Mouse (Mus musculus) neural tube, embryonic 14.5 days (tissue): ENCODE data around the gene Dnajc27. TPM values are rescaled to one million over a fixed set of nuclear protein-coding genes. Genes with fewer than 3 reads are reported as not detected.

Experiments used
- ATAC-seq: fragments of 200-750 bp; cut with Nextera tagmentation; 2 replicates; pipeline ENCODE4 v1.8.0; 2017; ENCODE audit warnings: low read depth, mild to moderate bottlenecking, moderate TSS enrichment, moderate library complexity
- H3K27ac ChIP-seq: fragments of 300-500 bp; sonication (generic); 2 replicates; pipeline ENCODE4 v1.5.1; 2014; ENCODE audit warnings: low read depth, mild to moderate bottlenecking, control low read depth, low read length, moderate library complexity, mixed read lengths
- H3K27me3 ChIP-seq: fragments of 300-500 bp; sonication (generic); 2 replicates; pipeline ENCODE4 v1.6.1; 2014; ENCODE audit warnings: low read length; ENCODE audit not compliant: control insufficient read depth, insufficient read depth
- H3K36me3 ChIP-seq: fragments of 300-500 bp; sonication (generic); 2 replicates; pipeline ENCODE4 v1.6.1; 2014; ENCODE audit warnings: low read length, mixed read lengths; ENCODE audit not compliant: control insufficient read depth, insufficient read depth
- H3K4me1 ChIP-seq: fragments of 300-500 bp; sonication (generic); 2 replicates; pipeline ENCODE4 v1.6.1; 2014; ENCODE audit warnings: low read length; ENCODE audit not compliant: control insufficient read depth, insufficient read depth
- H3K4me2 ChIP-seq: fragments of 300-500 bp; sonication (generic); 2 replicates; pipeline ENCODE4 v1.6.1; 2014; ENCODE audit warnings: mild to moderate bottlenecking, low read depth, low read length, control low read depth
- H3K4me3 ChIP-seq: fragments of 300-500 bp; sonication (generic); 2 replicates; pipeline ENCODE4 v1.5.1; 2014; ENCODE audit warnings: low read depth, low read length, control low read depth, mixed read lengths
- H3K9ac ChIP-seq: fragments of 300-500 bp; sonication (generic); replicated peaks from 2 replicates; pipeline ENCODE4 v1.6.1; 2014; ENCODE audit warnings: low read depth, mild to moderate bottlenecking, control low read depth, low read length, mixed read lengths
- H3K9me3 ChIP-seq: fragments of 300-500 bp; sonication (generic); 2 replicates; pipeline ENCODE4 v1.6.1; 2016; ENCODE audit warnings: low read length; ENCODE audit not compliant: control insufficient read depth
- WGBS: fragments of 180-500 bp; shearing (Covaris S2); extraction: QIAGEN DNeasy Blood & Tissue Kit; methylation state at CpG from one replicate; pipeline ENCODE4 v1.1.7; 2014; 5-methylcytosine and 5-hydroxymethylcytosine counted together
- polyA plus RNA-seq: library from polyadenylated mRNA; unstranded; fragments of >200 nt; fragmentation: Nextera tagmentation; extraction: Ambion mirVana; gene quantifications from 2 replicates; pipeline ENCODE4 v1.2.1, GENCODE M21; 2014

Dnajc27 gene
- polyA plus RNA-seq, 1 experiment from 2014 or later: 25.6 TPM

DNA sequence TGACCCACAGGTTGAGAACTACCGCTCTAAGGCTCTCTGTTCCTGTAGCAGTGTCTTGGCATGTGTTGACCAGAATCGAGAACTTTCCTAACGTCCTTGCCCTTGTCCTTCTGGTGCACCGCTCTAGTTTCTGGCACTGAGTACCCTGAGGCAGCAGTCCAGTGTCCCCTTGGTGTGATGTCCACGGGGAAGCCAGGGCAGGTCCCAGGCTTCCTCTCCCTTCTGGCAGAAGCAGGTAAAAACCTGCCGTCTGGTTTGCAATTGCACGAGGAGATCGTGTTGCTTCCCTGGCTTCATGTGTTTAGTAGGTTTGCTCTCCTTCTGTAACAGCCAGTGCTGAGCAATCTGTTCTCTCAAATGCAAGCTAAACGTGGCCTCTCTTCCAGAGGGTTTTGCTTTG lies 10.7 kb upstream of the Dnajc27 start:
- Histone ChIP-seq H3K4me3 (no peak overlapping the region), H3K9me3 (no peaks in the 10 kb centered on the region), H3K9ac (no peak overlapping the region), H3K36me3 (no peaks in the 10 kb centered on the region), H3K27ac (no peak overlapping the region), H3K27me3 (no peaks in the 10 kb centered on the region), H3K4me2 (no peak overlapping the region), H3K4me1 (no peaks in the 10 kb centered on the region)
- ATAC-seq: no peak
- 84% methylated on average over 9 of the region's 9 CpGs for WGBS

DNA sequence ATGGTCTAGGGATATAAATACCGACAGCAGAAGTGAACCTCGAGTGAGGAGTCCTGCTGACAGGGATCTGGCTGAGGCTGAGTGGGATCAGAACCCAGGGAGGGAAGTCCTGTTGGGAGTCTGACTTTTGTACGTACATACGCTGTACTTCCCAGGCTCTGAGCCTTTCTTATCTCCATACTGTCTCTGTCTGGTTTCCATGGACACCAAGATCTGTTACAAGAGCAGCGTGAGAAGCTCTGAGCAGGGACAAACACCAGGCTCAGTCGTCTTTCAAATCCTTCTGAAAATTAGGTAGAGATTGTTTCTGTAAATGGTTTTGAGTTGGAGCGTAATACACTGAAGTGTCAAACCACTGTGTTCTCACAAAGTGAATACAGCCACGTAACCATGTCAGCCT lies 7.0 kb upstream of the Dnajc27 start:
- Histone ChIP-seq H3K27me3 (no peaks in the 10 kb centered on the region), H3K4me1 (no peaks in the 10 kb centered on the region), H3K9me3 (no peaks in the 10 kb centered on the region), H3K27ac (no peak overlapping the region), H3K9ac (no peak overlapping the region), H3K4me2 (no peak overlapping the region), H3K36me3 (no peaks in the 10 kb centered on the region), H3K4me3 (no peak overlapping the region)
- WGBS: 69% methylated on average over 8 of the region's 8 CpGs
- no peak for ATAC-seq

GRCm38 (mm10) chr12:4076383-4076782 lies 6.0 kb upstream of the Dnajc27 start:
- H3K4me2 ChIP-seq: no peak overlapping the region
- no peaks in the 10 kb centered on the region for H3K4me1 ChIP-seq
- H3K36me3 ChIP-seq: no peaks in the 10 kb centered on the region
- no peak for ATAC-seq
- no peaks in the 10 kb centered on the region for H3K27me3 ChIP-seq
- no peak overlapping the region for H3K27ac ChIP-seq
- H3K4me3 ChIP-seq: no peak overlapping the region
- H3K9ac ChIP-seq: no peak overlapping the region
- H3K9me3 ChIP-seq: no peaks in the 10 kb centered on the region

GRCm38 (mm10) chr12:4078069-4078468 lies 4.3 kb upstream of the Dnajc27 start:
- no peak overlapping the region for H3K9ac ChIP-seq
- no peak overlapping the region for H3K27ac ChIP-seq
- no peaks in the 10 kb centered on the region; the same call in 1 of the 2 replicates for H3K4me1 ChIP-seq
- H3K27me3 ChIP-seq: no peaks in the 10 kb centered on the region
- 74% methylated on average over 1 of the region's 1 CpGs for WGBS
- H3K36me3 ChIP-seq: no peaks in the 10 kb centered on the region
- no peak for ATAC-seq
- H3K4me2 ChIP-seq: no peak overlapping the region
- H3K4me3 ChIP-seq: no peak overlapping the region
- H3K9me3 ChIP-seq: no peaks in the 10 kb centered on the region

DNA sequence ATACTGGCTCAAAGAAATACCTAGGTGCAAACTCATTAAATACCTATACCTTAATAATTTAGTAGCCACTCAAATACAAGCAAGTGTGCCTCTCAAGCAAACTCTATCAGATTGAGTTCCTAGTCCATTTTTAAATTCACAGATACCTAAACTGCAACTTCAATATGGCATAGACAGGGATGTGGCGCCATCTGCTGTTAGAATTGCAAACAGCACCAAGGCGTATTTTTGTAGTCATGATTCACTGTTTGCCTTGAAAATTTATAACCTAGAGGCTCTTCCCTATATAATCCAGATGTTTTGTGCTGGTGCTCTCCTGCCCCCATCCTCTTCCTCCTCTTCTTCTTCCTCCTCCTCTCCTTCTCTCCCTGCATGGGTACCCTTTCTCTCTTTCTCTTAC lies 2.1 kb upstream of the Dnajc27 start:
- H3K9ac ChIP-seq: no peak overlapping the region
- H3K4me1 ChIP-seq: peaks cover 4% of the 10 kb centered on the region; the same call in 1 of the 2 replicates
- no peaks in the 10 kb centered on the region for H3K36me3 ChIP-seq
- no peak overlapping the region for H3K27ac ChIP-seq
- WGBS: 0% methylated on average over 2 of the region's 2 CpGs
- no peaks in the 10 kb centered on the region for H3K27me3 ChIP-seq
- ATAC-seq: no peak
- no peak overlapping the region for H3K4me3 ChIP-seq
- no peak overlapping the region for H3K4me2 ChIP-seq
- H3K9me3 ChIP-seq: no peaks in the 10 kb centered on the region

DNA sequence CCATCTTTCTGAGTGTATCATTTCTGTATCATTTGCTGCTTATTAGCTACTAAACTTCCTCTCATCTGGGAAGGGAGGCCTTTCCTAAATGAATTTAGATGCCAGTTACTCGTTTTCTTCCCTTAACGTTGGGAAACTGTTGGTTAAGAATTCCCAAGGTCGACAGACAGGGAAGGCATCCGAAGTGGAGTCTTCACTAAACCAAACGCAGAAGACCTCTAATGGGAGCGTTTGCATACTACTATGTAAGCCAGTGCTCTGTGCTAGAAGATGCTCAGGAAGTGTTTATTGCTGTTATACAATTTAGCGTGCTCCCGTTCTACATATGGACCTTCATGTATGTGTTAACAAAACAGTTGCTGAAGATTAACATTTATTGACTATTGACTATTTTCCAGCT lies 1.1 kb downstream of the Dnajc27 start:
- Histone ChIP-seq H3K4me2 (peak overlapping the region; percentile 69), H3K9ac (no peak overlapping the region), H3K27ac (no peak overlapping the region), H3K4me1 (peaks cover 4% of the 10 kb centered on the region; the same call in 1 of the 2 replicates), H3K4me3 (peak overlapping the region; percentile 52), H3K36me3 (peaks cover 20% of the 10 kb centered on the region), H3K27me3 (no peaks in the 10 kb centered on the region), H3K9me3 (no peaks in the 10 kb centered on the region)
- WGBS: 68% methylated on average over 8 of the region's 8 CpGs
- no peak for ATAC-seq

- no peak overlapping the region for H3K4me2 ChIP-seq
- H3K9ac ChIP-seq: no peak overlapping the region
- 85% methylated on average over 4 of the region's 4 CpGs for WGBS
- H3K36me3 ChIP-seq: peaks cover 31% of the 10 kb centered on the region
- no peak overlapping the region for H3K4me3 ChIP-seq
- H3K27ac ChIP-seq: no peak overlapping the region
- peak; percentile 84 for ATAC-seq
- H3K9me3 ChIP-seq: no peaks in the 10 kb centered on the region
- H3K4me1 ChIP-seq: no peaks in the 10 kb centered on the region
- no peaks in the 10 kb centered on the region for H3K27me3 ChIP-seq
Observed at GRCm38 (mm10) chr12:4107383-4107782, 25.0 kb downstream of the Dnajc27 start.

DNA sequence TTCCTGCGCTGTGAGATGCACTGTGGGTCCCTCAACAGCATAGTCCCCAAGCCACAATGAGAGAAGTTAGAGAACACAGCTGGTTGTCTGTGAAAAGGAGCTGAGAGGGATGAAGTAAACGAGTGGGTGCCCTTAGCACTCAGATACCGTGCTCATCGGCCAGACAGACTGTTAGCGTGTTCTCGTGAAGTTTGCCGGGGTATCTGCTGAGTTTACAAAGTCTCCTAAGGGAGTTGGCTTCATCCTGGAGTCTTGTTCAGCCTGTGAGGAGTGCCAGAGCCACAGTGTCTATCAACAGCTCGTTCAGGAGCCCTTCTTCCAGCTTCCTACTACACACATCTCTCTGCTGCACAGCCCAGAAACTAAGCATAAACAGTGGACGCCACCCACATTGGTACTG lies 33.7 kb downstream of the Dnajc27 start:
- no peak overlapping the region for H3K9ac ChIP-seq
- no peak for ATAC-seq
- no peak overlapping the region for H3K4me2 ChIP-seq
- whole genome bisulfite sequencing: 84% methylated on average over 9 of the region's 9 CpGs
- no peaks in the 10 kb centered on the region for H3K9me3 ChIP-seq
- no peaks in the 10 kb centered on the region for H3K4me1 ChIP-seq
- H3K36me3 ChIP-seq: no peaks in the 10 kb centered on the region
- no peak overlapping the region for H3K27ac ChIP-seq
- no peak overlapping the region for H3K4me3 ChIP-seq
- H3K27me3 ChIP-seq: no peaks in the 10 kb centered on the region

DNA sequence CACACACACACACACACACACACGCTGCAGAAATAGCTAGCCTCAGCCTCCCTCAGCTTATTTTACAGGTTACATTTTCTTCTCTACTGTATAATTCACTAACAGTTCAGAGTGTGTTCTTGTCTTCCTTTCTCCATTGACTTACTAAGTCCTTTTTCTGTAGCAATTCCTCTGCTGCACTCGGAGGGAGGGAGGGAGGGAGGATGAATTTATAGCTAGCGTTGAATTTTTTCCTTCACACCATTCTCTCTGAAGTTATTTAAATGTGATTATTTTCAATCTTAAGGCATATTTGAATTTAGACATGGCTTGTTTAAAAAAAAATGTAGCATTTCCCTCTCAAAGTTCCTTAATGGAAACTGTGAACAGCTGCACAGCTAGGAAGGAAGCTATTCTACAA lies 34.8 kb downstream of the Dnajc27 start:
- ATAC-seq: no peak
- WGBS: 78% methylated on average over 3 of the region's 3 CpGs
- H3K36me3 ChIP-seq: no peaks in the 10 kb centered on the region
- H3K27ac ChIP-seq: no peak overlapping the region
- no peak overlapping the region for H3K4me3 ChIP-seq
- no peaks in the 10 kb centered on the region for H3K9me3 ChIP-seq
- no peak overlapping the region for H3K9ac ChIP-seq
- H3K27me3 ChIP-seq: no peaks in the 10 kb centered on the region
- H3K4me2 ChIP-seq: no peak overlapping the region
- H3K4me1 ChIP-seq: no peaks in the 10 kb centered on the region

GRCm38 (mm10) chr12:4117579-4117978 lies 35.2 kb downstream of the Dnajc27 start:
- 91% methylated on average over 4 of the region's 4 CpGs for WGBS
- Histone ChIP-seq H3K27ac (no peak overlapping the region), H3K4me2 (no peak overlapping the region), H3K27me3 (no peaks in the 10 kb centered on the region), H3K9me3 (no peaks in the 10 kb centered on the region), H3K36me3 (no peaks in the 10 kb centered on the region), H3K4me1 (no peaks in the 10 kb centered on the region), H3K9ac (no peak overlapping the region), H3K4me3 (no peak overlapping the region)
- no peak for ATAC-seq
